Mouse (Mus musculus) erythroblast, embryonic 14.5 days (primary cell): Measurements from ENCODE around the gene Mgp.

ENCODE experiments used
- GATA1 ChIP-seq: IDR thresholded peaks from 2 replicates; pipeline ENCODE4 v1.6.1; 2012; ENCODE audit warnings: low read length, inconsistent platforms, mixed read lengths
- TAL1 ChIP-seq: IDR thresholded peaks from 3 replicates; pipeline ENCODE4 v1.6.1; 2012; ENCODE audit warnings: low read length, inconsistent platforms, mixed read lengths

DNA sequence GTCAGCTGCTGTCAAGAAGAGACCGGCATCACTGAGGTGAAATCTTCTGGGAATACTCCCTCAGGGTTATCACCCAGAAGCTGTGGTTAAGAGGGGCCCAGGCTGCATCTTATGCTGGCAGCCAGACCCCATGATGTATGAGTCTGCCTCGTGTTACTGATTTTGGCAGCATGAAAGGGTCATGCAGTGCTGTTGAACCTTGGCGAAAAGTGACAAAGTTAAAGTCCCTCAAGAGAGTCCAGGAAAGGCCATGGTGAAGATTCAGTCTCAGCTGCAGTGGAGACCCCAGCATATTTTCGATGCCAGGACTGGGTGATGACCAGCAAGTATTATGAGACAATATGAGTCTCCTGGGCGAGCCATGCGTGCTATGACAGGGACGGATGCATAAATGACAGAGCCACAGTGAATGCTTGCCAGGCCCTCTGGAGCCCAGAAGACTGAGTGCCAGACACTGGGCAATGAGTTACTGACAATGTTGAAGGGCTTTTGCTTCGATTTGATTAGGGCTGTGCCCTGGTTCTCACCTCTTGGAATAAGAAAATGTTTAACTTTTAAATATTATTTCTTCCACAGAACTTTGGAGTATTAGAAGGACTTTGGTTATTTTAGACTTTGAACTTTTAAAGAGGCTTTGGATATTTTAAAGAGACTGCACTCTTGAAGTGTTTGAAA, 40.2 kb upstream of the Mgp start:
- TF ChIP-seq GATA1 (no peak), TAL1 (no peak)
